Mouse (Mus musculus): ENCODE results near the gene Tmem50b. TPM values are rescaled to one million over a fixed set of nuclear protein-coding genes. Genes with fewer than 3 reads are reported as not detected.

Tmem50b gene
- polyA plus RNA-seq, 1 experiment, result 0.02 TPM

GRCm38 (mm10) chr16:91541573-91542081 lies 56.0 kb downstream of the Tmem50b start:
- peaks cover 65% of the 10 kb centered on the region for H3K4me1 ChIP-seq (ENCODE audit: control insufficient read depth)
- H3K9me3 ChIP-seq (ENCODE audit: control insufficient read depth, low read length), result no peaks in the 10 kb centered on the region
- no peaks in the 10 kb centered on the region for H3K27me3 ChIP-seq (ENCODE audit: control insufficient read depth)
- H3K4me3 ChIP-seq (replicated peaks), result peak overlapping the region; percentile 29
- no peaks in the 10 kb centered on the region for H3K36me3 ChIP-seq (ENCODE audit: control insufficient read depth)
- TF ChIP-seq GATA1 (IDR thresholded peaks at IDR 0.05; ENCODE audit: low read length) (no peak), TAL1 (IDR thresholded peaks at IDR 0.05; ENCODE audit: low read length) (no peak)

- Histone ChIP-seq H3K4me1 (ENCODE audit: control insufficient read depth) (peaks cover 72% of the 10 kb centered on the region), H3K36me3 (ENCODE audit: control insufficient read depth) (no peaks in the 10 kb centered on the region), H3K4me3 (replicated peaks) (no peak overlapping the region), H3K9me3 (ENCODE audit: control insufficient read depth, low read length) (no peaks in the 10 kb centered on the region), H3K27me3 (ENCODE audit: control insufficient read depth) (peaks cover 12% of the 10 kb centered on the region)
- TF ChIP-seq GATA1 (IDR thresholded peaks at IDR 0.05; ENCODE audit: low read length), result no peak
- TF ChIP-seq TAL1 (IDR thresholded peaks at IDR 0.05; ENCODE audit: low read length), result no peak
These were observed 59.1 kb downstream of the Tmem50b start for GRCm38 (mm10) chr16:91538513-91538912.

- Histone ChIP-seq H3K4me3 (replicated peaks) (no peak overlapping the region), H3K36me3 (ENCODE audit: control insufficient read depth) (no peaks in the 10 kb centered on the region), H3K27me3 (ENCODE audit: control insufficient read depth) (peaks cover 17% of the 10 kb centered on the region), H3K4me1 (ENCODE audit: control insufficient read depth) (peaks cover 72% of the 10 kb centered on the region), H3K9me3 (ENCODE audit: control insufficient read depth, low read length) (no peaks in the 10 kb centered on the region)
- no peak for TF ChIP-seq GATA1 (IDR thresholded peaks at IDR 0.05; ENCODE audit: low read length)
- no peak for TF ChIP-seq TAL1 (IDR thresholded peaks at IDR 0.05; ENCODE audit: low read length)
These were observed 59.5 kb downstream of the Tmem50b start for GRCm38 (mm10) chr16:91538051-91538450.

- no peaks in the 10 kb centered on the region for H3K36me3 ChIP-seq (ENCODE audit: control insufficient read depth)
- peaks cover 76% of the 10 kb centered on the region for H3K4me1 ChIP-seq (ENCODE audit: control insufficient read depth)
- peaks cover 24% of the 10 kb centered on the region for H3K27me3 ChIP-seq (ENCODE audit: control insufficient read depth)
- H3K9me3 ChIP-seq (ENCODE audit: control insufficient read depth, low read length), result no peaks in the 10 kb centered on the region
- H3K4me3 ChIP-seq (replicated peaks), result no peak overlapping the region
- TF ChIP-seq TAL1 (IDR thresholded peaks at IDR 0.05; ENCODE audit: low read length), result peak; percentile 29; the same call in 1 of the 3 replicates
- no peak for TF ChIP-seq GATA1 (IDR thresholded peaks at IDR 0.05; ENCODE audit: low read length)
These were observed 60.5 kb downstream of the Tmem50b start for GRCm38 (mm10) chr16:91537065-91537464.

- H3K4me3 ChIP-seq (replicated peaks), result no peak overlapping the region
- no peaks in the 10 kb centered on the region for H3K36me3 ChIP-seq (ENCODE audit: control insufficient read depth)
- TF ChIP-seq GATA1 (IDR thresholded peaks at IDR 0.05; ENCODE audit: low read length) (no peak), TAL1 (IDR thresholded peaks at IDR 0.05; ENCODE audit: low read length) (no peak)
- no peaks in the 10 kb centered on the region for H3K9me3 ChIP-seq (ENCODE audit: control insufficient read depth, low read length)
- peaks cover 24% of the 10 kb centered on the region for H3K27me3 ChIP-seq (ENCODE audit: control insufficient read depth)
- H3K4me1 ChIP-seq (ENCODE audit: control insufficient read depth), result peaks cover 69% of the 10 kb centered on the region
These were observed 61.2 kb downstream of the Tmem50b start for GRCm38 (mm10) chr16:91536372-91536771.

- H3K9me3 ChIP-seq (ENCODE audit: control insufficient read depth, low read length), result no peaks in the 10 kb centered on the region
- H3K36me3 ChIP-seq (ENCODE audit: control insufficient read depth), result no peaks in the 10 kb centered on the region
- H3K4me3 ChIP-seq (replicated peaks), result no peak overlapping the region
- TF ChIP-seq TAL1 (IDR thresholded peaks at IDR 0.05; ENCODE audit: low read length) (no peak), GATA1 (IDR thresholded peaks at IDR 0.05; ENCODE audit: low read length) (no peak)
- peaks cover 62% of the 10 kb centered on the region for H3K4me1 ChIP-seq (ENCODE audit: control insufficient read depth)
- H3K27me3 ChIP-seq (ENCODE audit: control insufficient read depth), result peaks cover 24% of the 10 kb centered on the region
These were observed 62.7 kb downstream of the Tmem50b start for GRCm38 (mm10) chr16:91534888-91535287.

- Histone ChIP-seq H3K4me1 (ENCODE audit: control insufficient read depth) (peaks cover 60% of the 10 kb centered on the region), H3K27me3 (ENCODE audit: control insufficient read depth) (peaks cover 24% of the 10 kb centered on the region), H3K9me3 (ENCODE audit: control insufficient read depth, low read length) (no peaks in the 10 kb centered on the region), H3K36me3 (ENCODE audit: control insufficient read depth) (no peaks in the 10 kb centered on the region), H3K4me3 (replicated peaks) (no peak overlapping the region)
- no peak for TF ChIP-seq TAL1 (IDR thresholded peaks at IDR 0.05; ENCODE audit: low read length)
- no peak for TF ChIP-seq GATA1 (IDR thresholded peaks at IDR 0.05; ENCODE audit: low read length)
These were observed 63.1 kb downstream of the Tmem50b start for GRCm38 (mm10) chr16:91534477-91534876.

- no peaks in the 10 kb centered on the region for H3K36me3 ChIP-seq (ENCODE audit: control insufficient read depth)
- TF ChIP-seq GATA1 (IDR thresholded peaks at IDR 0.05; ENCODE audit: low read length) (no peak), TAL1 (IDR thresholded peaks at IDR 0.05; ENCODE audit: low read length) (no peak; the same call in 2 of the 3 replicates)
- H3K4me1 ChIP-seq (ENCODE audit: control insufficient read depth), result peaks cover 62% of the 10 kb centered on the region
- peak overlapping the region; percentile 19 for H3K4me3 ChIP-seq (replicated peaks)
- peaks cover 24% of the 10 kb centered on the region for H3K27me3 ChIP-seq (ENCODE audit: control insufficient read depth)
- H3K9me3 ChIP-seq (ENCODE audit: control insufficient read depth, low read length), result no peaks in the 10 kb centered on the region
These were observed 64.3 kb downstream of the Tmem50b start for GRCm38 (mm10) chr16:91533097-91534001.

- peaks cover 24% of the 10 kb centered on the region for H3K27me3 ChIP-seq (ENCODE audit: control insufficient read depth)
- H3K4me1 ChIP-seq (ENCODE audit: control insufficient read depth), result peaks cover 60% of the 10 kb centered on the region
- no peaks in the 10 kb centered on the region for H3K9me3 ChIP-seq (ENCODE audit: control insufficient read depth, low read length)
These were observed 65.2 kb downstream of the Tmem50b start for GRCm38 (mm10) chr16:91532429-91532828.

More at GRCm38 (mm10) chr16:91532429-91532828, 65.2 kb downstream of the Tmem50b start:
- H3K4me3 ChIP-seq (replicated peaks), result no peak overlapping the region
- TF ChIP-seq GATA1 (IDR thresholded peaks at IDR 0.05; ENCODE audit: low read length) (no peak), TAL1 (IDR thresholded peaks at IDR 0.05; ENCODE audit: low read length) (no peak)
- no peaks in the 10 kb centered on the region for H3K36me3 ChIP-seq (ENCODE audit: control insufficient read depth)
